Mouse (Mus musculus) intestine, embryonic 16.5 days (tissue): ENCODE measurements at regions not wholly inside any gene's neighbourhood (a gene's known extent, or its start where the extent isn't known, plus 50 kb on each side); places are given as distances from the start of the nearest gene placed in this dataset.

Experiments
- ATAC-seq: fragments of 200-750 bp; cut with Nextera tagmentation; 2 replicates; pipeline ENCODE4 v1.8.0; 2017; ENCODE audit warnings: moderate TSS enrichment, moderate library complexity
- H3K27ac ChIP-seq: fragments of 300-500 bp; sonication (generic); 2 replicates; pipeline ENCODE4 v1.5.1; 2014; ENCODE audit warnings: mild to moderate bottlenecking, low read length
- H3K27me3 ChIP-seq: fragments of 300-500 bp; sonication (generic); replicated peaks from 2 replicates; pipeline ENCODE4 v1.6.1; 2014; ENCODE audit warnings: low read length, control low read depth, mixed read lengths; ENCODE audit not compliant: control insufficient read depth, insufficient read depth
- H3K36me3 ChIP-seq: fragments of 300-500 bp; sonication (generic); 2 replicates; pipeline ENCODE4 v1.6.1; 2014; ENCODE audit warnings: low read length, control low read depth; ENCODE audit not compliant: control insufficient read depth, insufficient read depth
- H3K4me1 ChIP-seq: fragments of 300-500 bp; sonication (generic); 2 replicates; pipeline ENCODE4 v1.6.1; 2014; ENCODE audit warnings: low read length, control low read depth, mixed read lengths; ENCODE audit not compliant: control insufficient read depth, insufficient read depth
- H3K4me2 ChIP-seq: fragments of 300-500 bp; sonication (generic); 2 replicates; pipeline ENCODE4 v1.6.1; 2014; ENCODE audit warnings: low read depth, low read length, control low read depth
- H3K4me3 ChIP-seq: fragments of 300-500 bp; sonication (generic); 2 replicates; pipeline ENCODE4 v1.5.1; 2014; ENCODE audit warnings: mild to moderate bottlenecking, low read length
- H3K9ac ChIP-seq: fragments of 300-500 bp; sonication (generic); 2 replicates; pipeline ENCODE4 v1.6.1; 2014; ENCODE audit warnings: low read depth, low read length
- H3K9me3 ChIP-seq: fragments of 300-500 bp; sonication (generic); 2 replicates; pipeline ENCODE4 v1.6.1; 2016; ENCODE audit warnings: low read length, control low read depth; ENCODE audit not compliant: control insufficient read depth
- WGBS: fragments of 180-500 bp; shearing (Covaris S2); extraction: QIAGEN DNeasy Blood & Tissue Kit; methylation state at CpG from one replicate; pipeline ENCODE4 v1.1.7; 2014; 5-methylcytosine and 5-hydroxymethylcytosine counted together

GRCm38 (mm10) chr10:26638056-26638455, 115.2 kb upstream of the Arhgap18 start:
- ATAC-seq, result no peak
- no peak overlapping the region for H3K4me2 ChIP-seq

GRCm38 (mm10) chr10:26639118-26639517, 114.1 kb upstream of the Arhgap18 start:
- no peak overlapping the region for H3K27ac ChIP-seq
- no peaks in the 10 kb centered on the region for H3K27me3 ChIP-seq
- ATAC-seq, result no peak
- no peaks in the 10 kb centered on the region for H3K36me3 ChIP-seq
- no peaks in the 10 kb centered on the region for H3K9me3 ChIP-seq
- H3K4me2 ChIP-seq, result no peak overlapping the region
- H3K4me3 ChIP-seq, result no peak overlapping the region
- 74% methylated on average over 3 of the region's 3 CpGs for WGBS
- H3K9ac ChIP-seq, result no peak overlapping the region
- H3K4me1 ChIP-seq, result no peaks in the 10 kb centered on the region

More at GRCm38 (mm10) chr10:26638056-26638455, 115.2 kb upstream of the Arhgap18 start:
- Histone ChIP-seq H3K4me1 (no peaks in the 10 kb centered on the region), H3K4me3 (no peak overlapping the region), H3K27ac (no peak overlapping the region), H3K9ac (no peak overlapping the region), H3K9me3 (no peaks in the 10 kb centered on the region), H3K27me3 (no peaks in the 10 kb centered on the region), H3K36me3 (no peaks in the 10 kb centered on the region)
- WGBS, result 70% methylated on average over 4 of the region's 4 CpGs

GRCm38 (mm10) chr10:26653103-26653502, 100.1 kb upstream of the Arhgap18 start:
- no peaks in the 10 kb centered on the region for H3K27me3 ChIP-seq
- H3K4me3 ChIP-seq, result no peak overlapping the region
- H3K9ac ChIP-seq, result no peak overlapping the region
- no peaks in the 10 kb centered on the region for H3K36me3 ChIP-seq
- ATAC-seq, result no peak
- H3K4me2 ChIP-seq, result no peak overlapping the region
- no peaks in the 10 kb centered on the region for H3K9me3 ChIP-seq
- H3K27ac ChIP-seq, result no peak overlapping the region
- no peaks in the 10 kb centered on the region for H3K4me1 ChIP-seq
- 66% methylated on average over 1 of the region's 1 CpGs for WGBS

DNA sequence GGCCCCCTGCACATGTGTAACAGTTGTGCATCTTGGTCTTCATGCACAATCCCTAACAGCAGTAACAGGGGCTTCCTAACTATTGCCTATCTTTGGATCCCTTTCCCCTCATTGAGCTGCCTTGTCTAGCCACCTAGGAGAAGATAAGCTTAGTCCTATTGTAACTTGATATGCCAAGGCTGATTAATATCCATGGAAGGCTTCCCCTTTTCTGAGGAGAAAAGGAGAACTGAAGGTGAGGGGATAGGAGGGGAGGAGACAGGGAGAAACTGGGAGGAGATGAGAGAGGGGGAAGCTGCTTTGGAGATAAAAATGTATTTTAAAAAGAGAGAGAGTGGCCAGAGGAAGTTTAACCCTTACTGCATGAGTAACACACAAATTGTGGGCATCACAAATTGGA, 89.0 kb upstream of the Arhgap18 start:
- H3K4me3 ChIP-seq, result no peak overlapping the region
- no peak overlapping the region for H3K9ac ChIP-seq
- no peaks in the 10 kb centered on the region for H3K27me3 ChIP-seq
- H3K27ac ChIP-seq, result no peak overlapping the region
- H3K4me2 ChIP-seq, result no peak overlapping the region
- H3K9me3 ChIP-seq, result no peaks in the 10 kb centered on the region
- H3K4me1 ChIP-seq, result no peaks in the 10 kb centered on the region
- no peaks in the 10 kb centered on the region for H3K36me3 ChIP-seq
- no peak for ATAC-seq

DNA sequence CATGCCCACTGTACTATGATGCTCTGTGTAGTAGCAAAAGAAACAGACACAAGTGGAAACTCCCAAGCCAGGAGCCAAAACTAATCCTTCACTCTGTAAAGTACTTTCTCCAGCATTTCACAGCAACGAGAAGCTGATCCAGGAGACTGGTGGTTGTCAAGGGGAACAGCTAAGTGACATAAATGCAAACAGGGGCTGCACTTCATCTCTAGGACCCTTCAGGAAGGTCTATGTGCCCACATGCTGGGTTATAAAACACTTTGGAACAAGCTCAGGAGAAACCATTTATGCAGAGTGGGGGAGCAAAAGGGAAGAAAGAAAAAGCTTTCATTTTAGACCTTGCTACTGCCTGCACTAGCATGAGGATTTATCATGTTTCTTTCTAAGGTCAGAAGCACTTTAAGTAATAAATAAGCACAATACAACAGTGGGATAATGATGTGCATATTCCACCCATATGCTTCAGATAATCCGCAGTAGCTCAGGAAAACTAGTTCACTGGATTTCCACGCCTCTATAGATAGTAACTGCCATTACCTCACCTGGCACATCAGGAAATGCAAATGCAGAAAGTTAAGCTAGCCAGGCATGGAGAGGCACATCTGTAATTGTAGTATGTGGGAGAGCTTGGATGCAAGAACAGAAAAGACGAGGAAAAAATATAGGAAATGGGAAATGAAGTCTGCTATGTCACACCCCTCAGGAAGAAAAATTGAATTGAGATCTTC, 73.6 kb upstream of the Arhgap18 start:
- no peak overlapping the region for H3K27ac ChIP-seq
- H3K4me1 ChIP-seq, result no peaks in the 10 kb centered on the region
- no peak overlapping the region for H3K4me2 ChIP-seq
- 53% methylated on average over 4 of the region's 4 CpGs for WGBS
- H3K9me3 ChIP-seq, result no peaks in the 10 kb centered on the region
- H3K4me3 ChIP-seq, result no peak overlapping the region
- no peaks in the 10 kb centered on the region for H3K27me3 ChIP-seq
- no peak for ATAC-seq
- no peak overlapping the region for H3K9ac ChIP-seq
- no peaks in the 10 kb centered on the region for H3K36me3 ChIP-seq

DNA sequence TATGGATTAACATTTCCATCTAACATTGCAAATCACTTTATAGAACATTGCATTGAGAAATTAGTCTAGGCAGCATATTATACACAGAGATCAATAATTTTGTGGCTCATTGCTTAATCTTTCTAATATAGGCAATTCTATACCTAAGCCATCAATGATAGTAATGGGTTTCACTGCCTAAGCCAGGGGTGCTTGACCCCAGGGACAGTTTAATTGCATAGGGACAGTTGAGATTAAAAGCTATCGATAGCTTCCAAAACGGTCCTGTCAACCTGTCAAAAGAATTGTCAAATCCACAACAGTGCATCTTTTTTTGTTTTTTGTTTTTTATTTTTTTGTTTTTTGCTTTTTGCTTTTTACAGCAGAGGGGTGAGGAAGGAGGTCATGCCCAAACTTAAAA, 58.5 kb upstream of the Arhgap18 start:
- 65% methylated on average over 2 of the region's 2 CpGs for WGBS
- no peak overlapping the region for H3K27ac ChIP-seq
- ATAC-seq, result no peak
- H3K9me3 ChIP-seq, result no peaks in the 10 kb centered on the region
- H3K27me3 ChIP-seq, result no peaks in the 10 kb centered on the region
- no peaks in the 10 kb centered on the region for H3K4me1 ChIP-seq
- no peak overlapping the region for H3K9ac ChIP-seq
- H3K36me3 ChIP-seq, result no peaks in the 10 kb centered on the region
- H3K4me2 ChIP-seq, result peak overlapping the region; percentile 80; the same call in 1 of the 2 replicates
- H3K4me3 ChIP-seq, result no peak overlapping the region

- peak; percentile 52; the same call in 1 of the 2 replicates for ATAC-seq
- Histone ChIP-seq H3K27ac (no peak overlapping the region), H3K27me3 (no peaks in the 10 kb centered on the region), H3K36me3 (no peaks in the 10 kb centered on the region), H3K4me1 (no peaks in the 10 kb centered on the region), H3K4me3 (peak overlapping the region; percentile 45), H3K9me3 (no peaks in the 10 kb centered on the region), H3K4me2 (peak overlapping the region; percentile 80), H3K9ac (peak overlapping the region; percentile 45; the same call in 1 of the 2 replicates)
- WGBS, result 3% methylated on average over 25 of the region's 25 CpGs
These were observed 57.8 kb upstream of the Arhgap18 start for GRCm38 (mm10) chr10:26695212-26695933.
